Mouse (Mus musculus): Measurements from ENCODE around the gene Clcnkb. TPM values are rescaled to one million over a fixed set of nuclear protein-coding genes. Genes with fewer than 3 reads are reported as not detected.

The Clcnkb gene
- total and polyA plus RNA-seq, 2 experiments from 2014 or later, result 0.65 to 0.87 TPM

- Histone ChIP-seq H3K4me1 (ENCODE audit: control insufficient read depth, insufficient read depth) (no peaks in the 10 kb centered on the region), H3K4me2 (ENCODE audit: low read depth, low read length) (no peak overlapping the region), H3K9ac (replicated peaks; ENCODE audit: low read depth, low read length) (no peak overlapping the region), H3K27me3 (ENCODE audit: control insufficient read depth, insufficient read depth, low read length) (peaks cover 8% of the 10 kb centered on the region; the same call in 1 of the 2 replicates), H3K9me3 (replicated peaks; ENCODE audit: control insufficient read depth, low read length) (no peaks in the 10 kb centered on the region), H3K27ac (ENCODE audit: low read depth) (no peak overlapping the region), H3K36me3 (replicated peaks; ENCODE audit: control insufficient read depth, insufficient read depth, low read length) (no peaks in the 10 kb centered on the region), H3K4me3 (ENCODE audit: low read depth, low read length) (no peak overlapping the region)
- TF ChIP-seq CTCF (IDR thresholded peaks at IDR 0.05; ENCODE audit: low read depth) (no peak), EP300 (IDR thresholded peaks at IDR 0.05; ENCODE audit: low read depth) (no peak)
- ATAC-seq (ENCODE audit: insufficient read depth, low read depth), result no peak
- DNase-seq (ENCODE audit: low spot score), result no peak
- WGBS, result 71% methylated on average over 18 of the region's 18 CpGs
Measured at GRCm38 (mm10) chr4:141389366-141390150, 26.3 kb downstream of the Clcnkb start.

- H3K36me3 ChIP-seq (replicated peaks; ENCODE audit: control insufficient read depth, insufficient read depth, low read length), result no peaks in the 10 kb centered on the region
- H3K4me2 ChIP-seq (ENCODE audit: low read depth, low read length), result no peak overlapping the region
- ATAC-seq (ENCODE audit: insufficient read depth, low read depth) (no peak), DNase-seq (ENCODE audit: low spot score) (no peak)
- no peaks in the 10 kb centered on the region for H3K9me3 ChIP-seq (replicated peaks; ENCODE audit: control insufficient read depth, low read length)
- TF ChIP-seq EP300 (IDR thresholded peaks at IDR 0.05; ENCODE audit: low read depth) (no peak), CTCF (IDR thresholded peaks at IDR 0.05; ENCODE audit: low read depth) (no peak)
- H3K27me3 ChIP-seq (ENCODE audit: control insufficient read depth, insufficient read depth, low read length), result peaks cover 24% of the 10 kb centered on the region
- H3K4me1 ChIP-seq (ENCODE audit: control insufficient read depth, insufficient read depth), result no peaks in the 10 kb centered on the region
- WGBS, result 56% methylated on average over 5 of the region's 5 CpGs
- no peak overlapping the region for H3K4me3 ChIP-seq (ENCODE audit: low read depth, low read length)
- no peak overlapping the region for H3K9ac ChIP-seq (replicated peaks; ENCODE audit: low read depth, low read length)
- H3K27ac ChIP-seq (ENCODE audit: low read depth), result no peak overlapping the region
Measured at GRCm38 (mm10) chr4:141387933-141388332, 27.9 kb downstream of the Clcnkb start.

GRCm38 (mm10) chr4:141387093-141387784 is 28.6 kb downstream of the Clcnkb start:
- Histone ChIP-seq H3K36me3 (replicated peaks; ENCODE audit: control insufficient read depth, insufficient read depth, low read length) (no peaks in the 10 kb centered on the region), H3K4me1 (ENCODE audit: control insufficient read depth, insufficient read depth) (peaks cover 4% of the 10 kb centered on the region; the same call in 1 of the 2 replicates), H3K4me2 (ENCODE audit: low read depth, low read length) (no peak overlapping the region), H3K9ac (replicated peaks; ENCODE audit: low read depth, low read length) (no peak overlapping the region), H3K27ac (ENCODE audit: low read depth) (no peak overlapping the region), H3K9me3 (replicated peaks; ENCODE audit: control insufficient read depth, low read length) (no peaks in the 10 kb centered on the region), H3K27me3 (ENCODE audit: control insufficient read depth, insufficient read depth, low read length) (peaks cover 28% of the 10 kb centered on the region), H3K4me3 (ENCODE audit: low read depth, low read length) (no peak overlapping the region)
- DNase-seq (ENCODE audit: low spot score), result peak; percentile 74
- no peak for ATAC-seq (ENCODE audit: insufficient read depth, low read depth)
- 18% methylated on average over 5 of the region's 5 CpGs for WGBS
- peak; percentile 84 for TF ChIP-seq CTCF (IDR thresholded peaks at IDR 0.05; ENCODE audit: low read depth)
- no peak for TF ChIP-seq EP300 (IDR thresholded peaks at IDR 0.05; ENCODE audit: low read depth)

- Histone ChIP-seq H3K9me3 (replicated peaks; ENCODE audit: control insufficient read depth, low read length) (no peaks in the 10 kb centered on the region), H3K4me1 (ENCODE audit: control insufficient read depth, insufficient read depth) (peaks cover 5% of the 10 kb centered on the region; the same call in 1 of the 2 replicates), H3K27ac (ENCODE audit: low read depth) (no peak overlapping the region), H3K9ac (replicated peaks; ENCODE audit: low read depth, low read length) (no peak overlapping the region), H3K36me3 (replicated peaks; ENCODE audit: control insufficient read depth, insufficient read depth, low read length) (no peaks in the 10 kb centered on the region), H3K4me3 (ENCODE audit: low read depth, low read length) (no peak overlapping the region), H3K4me2 (ENCODE audit: low read depth, low read length) (no peak overlapping the region), H3K27me3 (ENCODE audit: control insufficient read depth, insufficient read depth, low read length) (peaks cover 38% of the 10 kb centered on the region)
- ATAC-seq (ENCODE audit: insufficient read depth, low read depth) (no peak), DNase-seq (ENCODE audit: low spot score) (no peak)
- WGBS, result 67% methylated on average over 7 of the region's 7 CpGs
- no peak for TF ChIP-seq EP300 (IDR thresholded peaks at IDR 0.05; ENCODE audit: low read depth)
- TF ChIP-seq CTCF (IDR thresholded peaks at IDR 0.05; ENCODE audit: low read depth), result no peak
Measured at GRCm38 (mm10) chr4:141386150-141386549, 29.7 kb downstream of the Clcnkb start.

- 0% methylated on average over 7 of the region's 7 CpGs for WGBS
- H3K27ac ChIP-seq (ENCODE audit: low read depth), result no peak overlapping the region
- peak; percentile 68 for DNase-seq (ENCODE audit: low spot score)
- H3K4me2 ChIP-seq (ENCODE audit: low read depth, low read length), result no peak overlapping the region
- TF ChIP-seq CTCF (IDR thresholded peaks at IDR 0.05; ENCODE audit: low read depth), result peak; percentile 89
- TF ChIP-seq EP300 (IDR thresholded peaks at IDR 0.05; ENCODE audit: low read depth), result no peak
- no peak overlapping the region for H3K4me3 ChIP-seq (ENCODE audit: low read depth, low read length)
- peaks cover 5% of the 10 kb centered on the region; the same call in 1 of the 2 replicates for H3K4me1 ChIP-seq (ENCODE audit: control insufficient read depth, insufficient read depth)
- H3K27me3 ChIP-seq (ENCODE audit: control insufficient read depth, insufficient read depth, low read length), result peaks cover 46% of the 10 kb centered on the region
- H3K9ac ChIP-seq (replicated peaks; ENCODE audit: low read depth, low read length), result no peak overlapping the region
- no peaks in the 10 kb centered on the region for H3K36me3 ChIP-seq (replicated peaks; ENCODE audit: control insufficient read depth, insufficient read depth, low read length)
- H3K9me3 ChIP-seq (replicated peaks; ENCODE audit: control insufficient read depth, low read length), result no peaks in the 10 kb centered on the region
- peak; percentile 57 for ATAC-seq (ENCODE audit: insufficient read depth, low read depth)
Measured at GRCm38 (mm10) chr4:141385275-141385674, 30.5 kb downstream of the Clcnkb start.

Data from heart, postnatal 0 days (tissue).